Mouse (Mus musculus): ENCODE measurements at regions not wholly inside any gene's neighbourhood (a gene's known extent, or its start where the extent isn't known, plus 50 kb on each side); places are given as distances from the start of the nearest gene placed in this dataset.

GRCm38 (mm10) chr1:69331418-69332254, 223.8 kb upstream of the Erbb4 start:
- no peak for TF ChIP-seq CTCF (IDR thresholded peaks at IDR 0.05; ENCODE audit: low read depth, low read length)
- no peak for TF ChIP-seq POLR2A (IDR thresholded peaks at IDR 0.05; ENCODE audit: borderline replicate concordance, low read depth, low read length)
- Histone ChIP-seq H3K4me3 (ENCODE audit: insufficient read depth, low read length) (no peak overlapping the region), H3K4me1 (ENCODE audit: control insufficient read depth, insufficient read depth, low read length) (no peaks in the 10 kb centered on the region), H3K27ac (ENCODE audit: insufficient read depth, low read depth, low read length) (no peak overlapping the region)

- no peak for TF ChIP-seq CTCF (IDR thresholded peaks at IDR 0.05; ENCODE audit: low read depth, low read length)
- no peak for TF ChIP-seq POLR2A (IDR thresholded peaks at IDR 0.05; ENCODE audit: borderline replicate concordance, low read depth, low read length)
- Histone ChIP-seq H3K4me1 (ENCODE audit: control insufficient read depth, insufficient read depth, low read length) (no peaks in the 10 kb centered on the region), H3K27ac (ENCODE audit: insufficient read depth, low read depth, low read length) (no peak overlapping the region), H3K4me3 (ENCODE audit: insufficient read depth, low read length) (no peak overlapping the region)
Measured at GRCm38 (mm10) chr1:69329399-69329798, 221.5 kb upstream of the Erbb4 start.

GRCm38 (mm10) chr1:69326711-69327110, 218.9 kb upstream of the Erbb4 start:
- TF ChIP-seq CTCF (IDR thresholded peaks at IDR 0.05; ENCODE audit: low read depth, low read length) (no peak), POLR2A (IDR thresholded peaks at IDR 0.05; ENCODE audit: borderline replicate concordance, low read depth, low read length) (no peak)
- H3K27ac ChIP-seq (ENCODE audit: insufficient read depth, low read depth, low read length): no peak overlapping the region
- no peak overlapping the region for H3K4me3 ChIP-seq (ENCODE audit: insufficient read depth, low read length)
- no peaks in the 10 kb centered on the region for H3K4me1 ChIP-seq (ENCODE audit: control insufficient read depth, insufficient read depth, low read length)

- no peaks in the 10 kb centered on the region for H3K4me1 ChIP-seq (ENCODE audit: control insufficient read depth, insufficient read depth, low read length)
Measured at GRCm38 (mm10) chr1:69319526-69319925, 211.7 kb upstream of the Erbb4 start.

GRCm38 (mm10) chr1:69296816-69297215, 189.0 kb upstream of the Erbb4 start:
- Histone ChIP-seq H3K4me1 (ENCODE audit: control insufficient read depth, insufficient read depth, low read length) (no peaks in the 10 kb centered on the region), H3K27ac (ENCODE audit: insufficient read depth, low read depth, low read length) (no peak overlapping the region), H3K4me3 (ENCODE audit: insufficient read depth, low read length) (no peak overlapping the region)
- TF ChIP-seq CTCF (IDR thresholded peaks at IDR 0.05; ENCODE audit: low read depth, low read length): no peak
- TF ChIP-seq POLR2A (IDR thresholded peaks at IDR 0.05; ENCODE audit: borderline replicate concordance, low read depth, low read length): no peak

More at GRCm38 (mm10) chr1:69319526-69319925, 211.7 kb upstream of the Erbb4 start:
- Histone ChIP-seq H3K4me3 (ENCODE audit: insufficient read depth, low read length) (no peak overlapping the region), H3K27ac (ENCODE audit: insufficient read depth, low read depth, low read length) (no peak overlapping the region)
- TF ChIP-seq POLR2A (IDR thresholded peaks at IDR 0.05; ENCODE audit: borderline replicate concordance, low read depth, low read length): no peak
- no peak for TF ChIP-seq CTCF (IDR thresholded peaks at IDR 0.05; ENCODE audit: low read depth, low read length)

GRCm38 (mm10) chr1:69291329-69291728, 183.5 kb upstream of the Erbb4 start:
- Histone ChIP-seq H3K27ac (ENCODE audit: insufficient read depth, low read depth, low read length) (no peak overlapping the region), H3K4me3 (ENCODE audit: insufficient read depth, low read length) (no peak overlapping the region), H3K4me1 (ENCODE audit: control insufficient read depth, insufficient read depth, low read length) (no peaks in the 10 kb centered on the region)
- TF ChIP-seq POLR2A (IDR thresholded peaks at IDR 0.05; ENCODE audit: borderline replicate concordance, low read depth, low read length): no peak
- TF ChIP-seq CTCF (IDR thresholded peaks at IDR 0.05; ENCODE audit: low read depth, low read length): no peak

- no peak for TF ChIP-seq CTCF (IDR thresholded peaks at IDR 0.05; ENCODE audit: low read depth, low read length)
- no peak for TF ChIP-seq POLR2A (IDR thresholded peaks at IDR 0.05; ENCODE audit: borderline replicate concordance, low read depth, low read length)
- Histone ChIP-seq H3K27ac (ENCODE audit: insufficient read depth, low read depth, low read length) (no peak overlapping the region), H3K4me1 (ENCODE audit: control insufficient read depth, insufficient read depth, low read length) (no peaks in the 10 kb centered on the region), H3K4me3 (ENCODE audit: insufficient read depth, low read length) (no peak overlapping the region)
Measured at GRCm38 (mm10) chr1:69286374-69286773, 178.5 kb upstream of the Erbb4 start.

GRCm38 (mm10) chr1:69277428-69277827, 169.6 kb upstream of the Erbb4 start:
- TF ChIP-seq CTCF (IDR thresholded peaks at IDR 0.05; ENCODE audit: low read depth, low read length) (no peak), POLR2A (IDR thresholded peaks at IDR 0.05; ENCODE audit: borderline replicate concordance, low read depth, low read length) (no peak)
- no peak overlapping the region for H3K27ac ChIP-seq (ENCODE audit: insufficient read depth, low read depth, low read length)

GRCm38 (mm10) chr1:69247691-69248090, 139.8 kb upstream of the Erbb4 start:
- no peak for TF ChIP-seq CTCF (IDR thresholded peaks at IDR 0.05; ENCODE audit: low read depth, low read length)
- TF ChIP-seq POLR2A (IDR thresholded peaks at IDR 0.05; ENCODE audit: borderline replicate concordance, low read depth, low read length): no peak
- H3K4me3 ChIP-seq (ENCODE audit: insufficient read depth, low read length): no peak overlapping the region
- H3K27ac ChIP-seq (ENCODE audit: insufficient read depth, low read depth, low read length): no peak overlapping the region
- no peaks in the 10 kb centered on the region for H3K4me1 ChIP-seq (ENCODE audit: control insufficient read depth, insufficient read depth, low read length)

More at GRCm38 (mm10) chr1:69277428-69277827, 169.6 kb upstream of the Erbb4 start:
- Histone ChIP-seq H3K4me1 (ENCODE audit: control insufficient read depth, insufficient read depth, low read length) (no peaks in the 10 kb centered on the region), H3K4me3 (ENCODE audit: insufficient read depth, low read length) (no peak overlapping the region)

- H3K4me3 ChIP-seq (ENCODE audit: insufficient read depth, low read length): no peak overlapping the region
- H3K4me1 ChIP-seq (ENCODE audit: control insufficient read depth, insufficient read depth, low read length): no peaks in the 10 kb centered on the region
- no peak overlapping the region for H3K27ac ChIP-seq (ENCODE audit: insufficient read depth, low read depth, low read length)
- TF ChIP-seq CTCF (IDR thresholded peaks at IDR 0.05; ENCODE audit: low read depth, low read length): no peak
- TF ChIP-seq POLR2A (IDR thresholded peaks at IDR 0.05; ENCODE audit: borderline replicate concordance, low read depth, low read length): no peak
Measured at GRCm38 (mm10) chr1:69242289-69242909, 134.5 kb upstream of the Erbb4 start.
